Mouse (Mus musculus): Measurements from ENCODE around the gene Prdm10. TPM values are rescaled to one million over a fixed set of nuclear protein-coding genes. Genes with fewer than 3 reads are reported as not detected.
A peak's percentile ranks its signal among the peaks of the same experiment; 100 is the strongest.

Gene Prdm10
- polyA plus RNA-seq, 1 experiment from 2014 or later: 2.3 TPM

- Histone ChIP-seq H3K36me3 (replicated peaks) (no peaks in the 10 kb centered on the region), H3K27ac (replicated peaks) (no peak overlapping the region), H3K9ac (no peak overlapping the region), H3K4me2 (no peak overlapping the region), H3K9me3 (replicated peaks) (no peaks in the 10 kb centered on the region), H3K4me1 (replicated peaks) (peaks cover 18% of the 10 kb centered on the region), H3K4me3 (replicated peaks) (no peak overlapping the region), H3K27me3 (no peaks in the 10 kb centered on the region)
- no peak for ATAC-seq (ENCODE audit: insufficient read depth)
- WGBS (ENCODE audit: insufficient replicate concordance): 85% methylated on average over 3 of the region's 3 CpGs
These were observed 25.5 kb downstream of the Prdm10 start for GRCm38 (mm10) chr9:31305807-31306206.

DNA sequence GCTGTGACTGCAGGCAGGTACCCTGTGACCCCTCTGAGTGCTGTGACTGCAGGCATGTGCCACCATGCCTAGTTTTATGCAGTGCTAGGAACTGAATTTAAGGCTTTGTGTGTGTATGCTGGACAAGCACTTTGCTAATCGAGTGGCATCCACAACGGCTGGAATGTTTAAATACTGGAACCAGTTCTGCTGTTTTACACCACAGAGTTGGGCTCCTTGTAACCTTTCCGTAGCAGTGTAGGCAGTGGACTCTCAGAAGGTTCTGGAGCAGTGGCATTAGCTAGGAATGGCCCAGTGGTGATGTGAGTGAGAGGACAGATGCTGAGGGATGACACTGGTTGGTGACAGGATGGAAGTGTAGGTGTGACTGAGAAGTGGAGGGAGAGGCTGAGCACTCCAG is 26.9 kb downstream of the Prdm10 start:
- H3K36me3 ChIP-seq (replicated peaks): peaks cover 6% of the 10 kb centered on the region; the same call in 1 of the 2 replicates
- no peak overlapping the region for H3K4me3 ChIP-seq (replicated peaks)
- H3K9ac ChIP-seq: no peak overlapping the region
- no peaks in the 10 kb centered on the region; the same call in 1 of the 2 replicates for H3K9me3 ChIP-seq (replicated peaks)
- no peaks in the 10 kb centered on the region for H3K27me3 ChIP-seq
- ATAC-seq (ENCODE audit: insufficient read depth): no peak
- H3K4me1 ChIP-seq (replicated peaks): peaks cover 4% of the 10 kb centered on the region; the same call in 1 of the 2 replicates
- WGBS (ENCODE audit: insufficient replicate concordance): 64% methylated on average over 3 of the region's 3 CpGs
- H3K4me2 ChIP-seq: no peak overlapping the region
- H3K27ac ChIP-seq (replicated peaks): no peak overlapping the region

- no peak overlapping the region for H3K4me3 ChIP-seq (replicated peaks)
- no peak for ATAC-seq (ENCODE audit: insufficient read depth)
- 37% methylated on average over 5 of the region's 5 CpGs for WGBS (ENCODE audit: insufficient replicate concordance)
- peaks cover 6% of the 10 kb centered on the region; the same call in 1 of the 2 replicates for H3K36me3 ChIP-seq (replicated peaks)
- no peak overlapping the region for H3K9ac ChIP-seq
- peaks cover 7% of the 10 kb centered on the region for H3K4me1 ChIP-seq (replicated peaks)
- H3K27ac ChIP-seq (replicated peaks): no peak overlapping the region
- H3K4me2 ChIP-seq: no peak overlapping the region
- H3K27me3 ChIP-seq: no peaks in the 10 kb centered on the region
- H3K9me3 ChIP-seq (replicated peaks): no peaks in the 10 kb centered on the region; the same call in 1 of the 2 replicates
These were observed 28.7 kb downstream of the Prdm10 start for GRCm38 (mm10) chr9:31309041-31309440.

DNA sequence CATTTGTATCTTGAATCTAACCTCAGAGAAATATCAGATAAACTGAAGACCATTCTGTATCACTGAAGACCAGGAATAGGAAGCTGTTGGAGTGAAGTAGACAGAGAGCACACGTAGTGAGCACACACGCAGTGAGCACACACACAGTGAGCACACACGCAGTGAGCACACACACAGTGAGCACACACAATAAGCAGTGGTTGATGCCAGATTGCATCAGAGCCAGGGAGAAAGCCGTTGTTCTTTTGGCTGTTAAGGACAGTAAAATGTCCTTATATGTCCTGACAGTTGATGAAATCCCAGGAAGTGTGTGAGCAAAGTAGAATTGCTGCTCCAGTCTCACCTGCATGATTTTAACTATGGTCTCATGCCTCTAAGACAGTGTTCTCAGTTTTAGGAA is 30.3 kb downstream of the Prdm10 start:
- H3K36me3 ChIP-seq (replicated peaks): peaks cover 6% of the 10 kb centered on the region; the same call in 1 of the 2 replicates
- ATAC-seq (ENCODE audit: insufficient read depth): no peak
- no peaks in the 10 kb centered on the region; the same call in 1 of the 2 replicates for H3K9me3 ChIP-seq (replicated peaks)
- 73% methylated on average over 4 of the region's 4 CpGs for WGBS (ENCODE audit: insufficient replicate concordance)
- H3K27me3 ChIP-seq: no peaks in the 10 kb centered on the region
- peaks cover 7% of the 10 kb centered on the region for H3K4me1 ChIP-seq (replicated peaks)
- no peak overlapping the region for H3K27ac ChIP-seq (replicated peaks)
- H3K9ac ChIP-seq: no peak overlapping the region
- no peak overlapping the region for H3K4me3 ChIP-seq (replicated peaks)
- H3K4me2 ChIP-seq: no peak overlapping the region

DNA sequence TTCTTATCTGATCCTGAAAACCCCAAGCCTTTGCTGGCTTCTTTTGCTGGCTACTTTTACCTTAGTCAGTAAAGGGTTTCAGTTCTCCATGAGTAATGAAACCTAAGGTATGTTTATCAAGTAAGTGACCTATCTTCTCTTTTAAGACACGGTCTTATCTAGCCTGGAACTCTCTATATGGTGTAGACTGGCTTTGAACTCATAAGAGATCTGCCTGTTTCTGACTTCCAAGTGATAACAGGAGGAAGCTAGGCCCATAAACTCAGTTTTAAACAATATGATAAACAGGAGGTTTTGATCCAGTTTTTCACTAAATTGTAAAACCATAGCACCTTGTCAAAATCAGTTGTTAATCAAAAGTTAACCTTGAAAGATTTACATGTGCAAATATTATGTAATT is 33.5 kb downstream of the Prdm10 start:
- H3K27ac ChIP-seq (replicated peaks): no peak overlapping the region
- no peaks in the 10 kb centered on the region; the same call in 1 of the 2 replicates for H3K9me3 ChIP-seq (replicated peaks)
- H3K4me2 ChIP-seq: no peak overlapping the region
- H3K4me1 ChIP-seq (replicated peaks): peaks cover 7% of the 10 kb centered on the region
- H3K9ac ChIP-seq: no peak overlapping the region
- H3K4me3 ChIP-seq (replicated peaks): no peak overlapping the region
- peaks cover 8% of the 10 kb centered on the region; the same call in 1 of the 2 replicates for H3K36me3 ChIP-seq (replicated peaks)
- no peaks in the 10 kb centered on the region for H3K27me3 ChIP-seq
- 22% methylated on average over 1 of the region's 1 CpGs for WGBS (ENCODE audit: insufficient replicate concordance)
- no peak for ATAC-seq (ENCODE audit: insufficient read depth)

GRCm38 (mm10) chr9:31315983-31316382 is 35.6 kb downstream of the Prdm10 start:
- Histone ChIP-seq H3K9me3 (replicated peaks) (no peaks in the 10 kb centered on the region; the same call in 1 of the 2 replicates), H3K9ac (no peak overlapping the region), H3K27ac (replicated peaks) (no peak overlapping the region), H3K36me3 (replicated peaks) (peaks cover 8% of the 10 kb centered on the region; the same call in 1 of the 2 replicates), H3K4me2 (no peak overlapping the region), H3K27me3 (no peaks in the 10 kb centered on the region), H3K4me3 (replicated peaks) (no peak overlapping the region), H3K4me1 (replicated peaks) (peaks cover 7% of the 10 kb centered on the region)
- ATAC-seq (ENCODE audit: insufficient read depth): peak; percentile 47; the same call in 1 of the 2 replicates
- WGBS (ENCODE audit: insufficient replicate concordance): 73% methylated on average over 8 of the region's 8 CpGs

- no peaks in the 10 kb centered on the region for H3K9me3 ChIP-seq (replicated peaks)
- 0 out of 2 replicates have a peak, but pooled peaks cover 7% of the 10 kb centered on the region for H3K36me3 ChIP-seq (replicated peaks)
- WGBS (ENCODE audit: insufficient replicate concordance): 69% methylated on average over 5 of the region's 5 CpGs
- H3K9ac ChIP-seq: no peak overlapping the region
- H3K27ac ChIP-seq (replicated peaks): no peak overlapping the region
- no peaks in the 10 kb centered on the region for H3K27me3 ChIP-seq
- no peak overlapping the region for H3K4me3 ChIP-seq (replicated peaks)
- peaks cover 13% of the 10 kb centered on the region for H3K4me1 ChIP-seq (replicated peaks)
- no peak for ATAC-seq (ENCODE audit: insufficient read depth)
- H3K4me2 ChIP-seq: no peak overlapping the region
These were observed 38.6 kb downstream of the Prdm10 start for GRCm38 (mm10) chr9:31318956-31319355.

DNA sequence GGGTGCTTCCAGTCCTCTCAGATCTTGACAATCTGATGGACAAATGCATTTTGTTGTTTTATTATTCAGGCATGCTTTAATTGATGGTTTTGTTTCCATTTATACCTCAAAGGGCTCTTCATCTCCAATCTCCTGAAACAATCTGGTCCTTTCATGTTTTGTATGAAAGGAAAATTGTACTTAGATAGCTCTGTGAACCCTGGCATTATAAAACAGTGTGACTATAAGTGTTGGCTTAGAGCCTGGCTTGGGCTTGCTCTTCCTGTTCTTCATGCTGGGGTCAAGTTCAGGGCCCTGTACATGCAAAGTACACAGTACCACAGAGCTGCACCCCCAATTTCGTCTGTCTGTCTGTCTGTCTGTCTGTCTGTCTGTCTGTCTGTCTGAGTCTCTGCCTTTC is 40.4 kb downstream of the Prdm10 start:
- H3K27ac ChIP-seq (replicated peaks): no peak overlapping the region
- no peak for ATAC-seq (ENCODE audit: insufficient read depth)
- H3K4me1 ChIP-seq (replicated peaks): peaks cover 13% of the 10 kb centered on the region
- no peaks in the 10 kb centered on the region for H3K27me3 ChIP-seq
- H3K9me3 ChIP-seq (replicated peaks): no peaks in the 10 kb centered on the region
- WGBS (ENCODE audit: insufficient replicate concordance): 38% methylated on average over 1 of the region's 1 CpGs
- H3K4me3 ChIP-seq (replicated peaks): no peak overlapping the region
- no peak overlapping the region for H3K4me2 ChIP-seq
- H3K36me3 ChIP-seq (replicated peaks): 0 out of 2 replicates have a peak, but pooled peaks cover 11% of the 10 kb centered on the region
- H3K9ac ChIP-seq: no peak overlapping the region

DNA sequence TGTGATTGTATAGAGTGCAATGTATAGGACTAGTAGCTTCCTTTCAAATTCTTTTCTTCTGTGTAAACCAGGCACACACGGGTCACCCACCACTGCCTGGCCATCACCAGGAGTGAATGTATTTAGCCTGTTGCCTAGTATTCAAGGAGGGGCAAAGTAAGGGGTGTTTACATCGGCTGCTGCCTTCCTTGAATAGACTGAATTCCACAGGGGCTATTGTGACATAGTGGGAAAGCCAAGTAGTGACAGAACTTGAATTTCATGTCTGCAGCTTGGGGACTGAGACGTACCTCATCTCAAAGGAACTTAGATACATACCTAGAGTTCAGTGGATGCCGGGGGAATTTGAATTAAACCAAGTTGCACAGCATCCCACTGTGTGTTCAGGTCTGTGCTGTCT is 41.2 kb downstream of the Prdm10 start:
- peaks cover 12% of the 10 kb centered on the region; the same call in 1 of the 2 replicates for H3K36me3 ChIP-seq (replicated peaks)
- no peak for ATAC-seq (ENCODE audit: insufficient read depth)
- WGBS (ENCODE audit: insufficient replicate concordance): 72% methylated on average over 4 of the region's 4 CpGs

GRCm38 (mm10) chr9:31322090-31322489 is 41.8 kb downstream of the Prdm10 start:
- WGBS (ENCODE audit: insufficient replicate concordance): 59% methylated on average over 5 of the region's 5 CpGs
- Histone ChIP-seq H3K9me3 (replicated peaks) (no peaks in the 10 kb centered on the region), H3K9ac (no peak overlapping the region), H3K4me1 (replicated peaks) (peaks cover 13% of the 10 kb centered on the region), H3K27me3 (no peaks in the 10 kb centered on the region), H3K4me2 (no peak overlapping the region), H3K27ac (replicated peaks) (no peak overlapping the region), H3K4me3 (replicated peaks) (no peak overlapping the region), H3K36me3 (replicated peaks) (peaks cover 12% of the 10 kb centered on the region)
- peak; percentile 63 for ATAC-seq (ENCODE audit: insufficient read depth)

More for the DNA sequence above, 41.2 kb downstream of the Prdm10 start:
- H3K27ac ChIP-seq (replicated peaks): no peak overlapping the region
- no peaks in the 10 kb centered on the region for H3K27me3 ChIP-seq
- no peak overlapping the region for H3K4me2 ChIP-seq
- H3K4me1 ChIP-seq (replicated peaks): peaks cover 13% of the 10 kb centered on the region
- H3K9ac ChIP-seq: no peak overlapping the region
- no peaks in the 10 kb centered on the region for H3K9me3 ChIP-seq (replicated peaks)
- H3K4me3 ChIP-seq (replicated peaks): no peak overlapping the region

DNA sequence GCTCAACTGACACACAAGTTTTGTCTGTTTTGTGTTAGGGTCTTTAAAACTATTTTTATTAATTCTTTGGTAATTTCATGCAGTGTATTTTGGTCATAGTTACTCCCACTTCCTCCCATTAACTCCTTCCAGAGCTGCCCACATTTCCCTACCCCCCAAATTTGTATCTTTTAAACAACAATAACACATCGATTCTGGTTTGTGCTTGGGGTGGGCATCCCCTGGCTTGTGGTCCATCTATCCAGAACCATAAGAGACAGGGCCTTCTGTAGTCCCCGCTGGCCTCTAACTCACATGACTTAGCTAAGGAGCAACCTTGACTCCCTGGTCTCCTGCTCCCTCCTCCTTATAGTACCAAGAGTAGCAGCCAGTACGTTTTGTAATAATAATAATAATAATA is 50.5 kb downstream of the Prdm10 start:
- ATAC-seq (ENCODE audit: insufficient read depth): no peak
- Histone ChIP-seq H3K4me2 (no peak overlapping the region), H3K27me3 (no peaks in the 10 kb centered on the region), H3K9me3 (replicated peaks) (no peaks in the 10 kb centered on the region), H3K36me3 (replicated peaks) (peaks cover 20% of the 10 kb centered on the region), H3K4me1 (replicated peaks) (no peaks in the 10 kb centered on the region), H3K27ac (replicated peaks) (no peak overlapping the region), H3K9ac (no peak overlapping the region), H3K4me3 (replicated peaks) (no peak overlapping the region)
- WGBS (ENCODE audit: insufficient replicate concordance): 80% methylated on average over 3 of the region's 3 CpGs

- H3K9me3 ChIP-seq (replicated peaks): no peaks in the 10 kb centered on the region
- peaks cover 23% of the 10 kb centered on the region for H3K36me3 ChIP-seq (replicated peaks)
- 64% methylated on average over 4 of the region's 4 CpGs for WGBS (ENCODE audit: insufficient replicate concordance)
- no peak overlapping the region for H3K4me2 ChIP-seq
- no peak for ATAC-seq (ENCODE audit: insufficient read depth)
- H3K4me1 ChIP-seq (replicated peaks): no peaks in the 10 kb centered on the region
- H3K27me3 ChIP-seq: no peaks in the 10 kb centered on the region
- no peak overlapping the region for H3K4me3 ChIP-seq (replicated peaks)
- H3K27ac ChIP-seq (replicated peaks): no peak overlapping the region
- H3K9ac ChIP-seq: no peak overlapping the region
These were observed 50.9 kb downstream of the Prdm10 start for GRCm38 (mm10) chr9:31331246-31331645.
